Mouse (Mus musculus): ENCODE measurements at regions not wholly inside any gene's neighbourhood (a gene's known extent, or its start where the extent isn't known, plus 50 kb on each side); places are given as distances from the start of the nearest gene placed in this dataset.

DNA sequence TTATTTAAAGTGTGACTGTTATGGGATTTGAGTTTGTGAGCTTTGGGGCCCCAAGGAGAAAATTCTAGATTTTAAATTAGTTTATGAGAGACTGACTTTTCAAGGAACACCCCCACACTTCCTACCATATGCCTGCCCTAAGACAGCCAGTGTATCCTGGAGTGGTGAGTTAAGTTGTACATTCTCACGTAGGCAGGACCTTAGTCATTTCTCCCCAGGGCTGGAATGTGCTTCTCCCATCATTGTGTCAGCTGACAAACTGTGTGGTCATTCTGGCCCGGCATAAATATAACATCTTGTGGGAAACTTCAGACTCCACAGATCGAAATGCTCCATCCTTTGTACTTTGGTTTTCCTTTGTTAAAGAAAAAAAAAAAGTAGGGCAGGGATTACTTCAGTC lies 73.1 kb upstream of the Tfpi start:
- no peak for DNase-seq

DNA sequence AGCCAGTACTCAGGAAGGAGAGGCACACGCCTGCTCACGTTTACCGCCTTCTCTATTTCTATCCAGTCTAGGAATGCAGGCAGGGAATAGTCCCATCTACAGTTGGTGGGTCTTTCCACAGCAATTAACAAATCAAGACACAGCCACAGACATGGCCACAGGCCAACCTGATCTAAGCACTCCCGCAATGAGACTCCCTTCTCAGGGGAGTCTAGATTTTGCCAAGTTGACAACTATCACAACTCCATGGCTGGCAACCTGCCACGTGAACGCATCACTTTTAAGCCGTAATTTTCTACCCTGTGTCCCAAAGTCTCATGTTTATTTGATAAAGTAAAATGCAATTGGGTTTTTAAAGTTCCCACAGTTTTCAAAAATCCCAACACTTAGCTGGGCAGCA lies 72.0 kb upstream of the Tfpi start:
- DNase-seq: peak; percentile 5 to 12

DNA sequence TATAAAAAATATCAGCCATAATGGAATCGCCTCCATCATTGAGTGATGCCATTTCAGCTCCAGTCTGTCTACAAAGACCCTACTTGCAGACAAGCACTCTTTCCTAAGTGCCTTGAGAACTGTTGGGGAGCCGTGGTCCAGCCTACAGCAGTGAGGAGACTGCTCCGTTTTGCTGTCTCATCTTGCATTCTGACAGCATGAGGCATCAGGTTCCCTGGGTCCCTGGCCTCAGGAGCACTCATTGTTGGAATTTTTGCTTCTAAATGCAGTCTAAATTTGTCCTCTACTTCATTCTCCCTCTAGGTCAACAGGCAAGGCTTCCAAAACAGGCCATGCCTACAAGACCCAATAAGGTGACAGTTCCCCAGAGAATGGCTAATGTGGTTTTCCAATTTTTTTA lies 69.1 kb upstream of the Tfpi start:
- DNase-seq: no peak

DNA sequence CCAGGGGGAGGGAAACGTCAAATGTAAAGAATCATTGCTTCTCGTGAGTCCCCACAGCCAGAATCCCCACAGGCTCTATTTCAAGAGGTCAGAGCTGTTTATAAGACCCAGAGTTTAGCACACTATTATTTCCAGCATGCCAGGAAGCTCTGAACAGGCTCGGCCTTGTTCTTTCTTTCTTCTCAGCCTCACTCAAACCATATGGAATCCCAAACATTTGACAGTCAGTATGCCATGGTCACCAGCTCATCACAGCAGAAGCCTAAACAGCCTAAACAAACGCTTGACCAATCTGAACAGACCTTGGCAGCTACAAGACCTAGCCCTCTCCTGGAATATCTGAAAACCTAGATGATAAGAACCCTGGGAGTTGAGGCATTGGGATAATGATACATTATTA lies 68.2 kb upstream of the Tfpi start:
- no peak for DNase-seq

DNA sequence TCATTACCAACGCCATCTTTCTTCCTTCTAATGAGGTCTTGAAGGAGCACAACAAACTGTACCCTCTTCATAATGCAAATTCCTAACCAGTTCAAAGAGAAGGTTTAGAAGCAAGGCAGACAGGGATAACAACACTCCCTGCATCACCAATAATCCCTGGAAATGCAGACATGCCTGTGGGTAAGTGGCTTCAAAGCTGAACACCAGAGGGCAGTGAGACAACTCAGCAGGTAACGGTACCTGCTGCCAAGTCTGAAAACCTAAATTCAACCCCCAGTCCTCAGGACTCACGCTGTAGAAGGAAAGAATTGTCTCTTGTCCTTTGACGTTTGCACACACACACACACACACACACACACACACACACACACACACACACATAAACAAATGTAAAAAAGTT lies 67.6 kb upstream of the Tfpi start:
- DNase-seq: peak; percentile 46 to 47

DNA sequence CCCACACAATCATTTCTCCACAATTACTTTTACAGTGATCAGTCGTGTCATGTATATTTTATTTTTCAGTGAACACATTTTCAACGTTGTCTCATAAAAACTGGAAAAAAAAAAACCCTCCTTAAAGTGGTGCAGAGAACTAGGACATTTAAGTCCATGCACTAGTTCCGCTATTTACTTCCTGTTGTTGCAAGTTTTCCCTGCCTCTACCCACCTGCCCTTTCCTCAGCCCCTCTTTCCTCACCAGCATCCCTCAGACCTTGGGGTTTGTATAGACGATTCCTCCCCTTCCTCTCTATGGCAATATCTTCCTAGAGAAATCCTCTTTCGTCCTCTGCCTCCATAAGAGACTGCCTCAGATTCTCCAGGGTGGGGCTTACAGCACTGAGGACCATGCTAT lies 64.9 kb upstream of the Tfpi start:
- no peak for DNase-seq

DNA sequence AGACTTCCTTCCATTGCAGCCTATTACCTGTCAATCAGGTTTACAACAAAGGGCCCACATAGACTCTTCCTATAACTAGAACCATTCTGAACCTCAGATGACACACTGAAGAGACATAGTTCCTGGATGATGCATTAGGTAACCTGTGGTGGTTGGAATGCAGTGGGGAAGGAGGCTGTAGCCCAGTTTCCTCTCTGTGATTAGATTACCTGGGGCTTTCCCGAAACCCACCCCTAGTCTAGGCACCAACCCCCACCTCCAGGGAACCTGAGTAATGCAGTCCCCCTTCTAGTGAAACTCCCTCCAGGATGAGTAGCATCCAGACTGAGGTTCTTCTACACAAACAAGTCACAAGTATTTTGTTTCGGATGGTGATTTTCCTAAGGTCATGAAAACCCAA lies 62.5 kb upstream of the Tfpi start:
- no peak for DNase-seq

DNA sequence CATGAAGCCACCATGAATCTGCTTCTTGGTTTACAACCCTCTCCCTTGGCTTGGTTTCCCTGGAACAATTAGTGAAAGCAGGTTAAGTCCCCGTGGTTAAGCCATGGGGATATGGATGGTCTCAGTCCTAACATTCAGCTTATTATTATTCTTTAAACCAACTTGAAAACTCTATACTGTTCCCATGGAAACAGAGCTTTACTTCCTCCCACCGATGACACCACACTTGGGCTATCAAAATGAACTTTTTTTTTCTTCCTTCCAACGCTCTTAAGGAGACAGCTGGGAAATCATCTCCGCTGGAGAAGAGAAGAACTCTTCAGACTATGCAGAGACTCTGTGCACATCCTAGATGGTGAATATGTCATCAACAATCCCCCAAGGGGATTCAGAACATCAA lies 61.4 kb upstream of the Tfpi start:
- DNase-seq: no peak

DNA sequence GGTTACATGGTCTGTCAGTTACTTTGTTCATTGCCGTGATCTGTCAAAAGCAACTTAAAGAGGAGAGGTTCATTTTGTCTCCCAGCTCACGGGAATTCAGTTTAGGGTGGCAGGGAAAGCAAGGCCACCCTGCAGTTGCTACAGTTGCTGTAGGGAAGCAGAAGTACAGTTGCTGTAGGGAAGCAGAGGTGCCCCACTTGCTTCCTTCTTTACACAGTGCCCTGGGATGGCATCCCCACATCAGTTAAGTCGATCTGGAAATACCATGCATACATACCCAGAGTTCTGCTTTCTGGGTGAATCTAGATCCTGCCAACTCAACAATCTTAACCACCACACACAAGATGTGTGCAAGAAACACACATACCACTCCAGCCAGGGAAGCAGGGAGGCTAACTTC lies 54.6 kb upstream of the Tfpi start:
- DNase-seq: no peak

DNA sequence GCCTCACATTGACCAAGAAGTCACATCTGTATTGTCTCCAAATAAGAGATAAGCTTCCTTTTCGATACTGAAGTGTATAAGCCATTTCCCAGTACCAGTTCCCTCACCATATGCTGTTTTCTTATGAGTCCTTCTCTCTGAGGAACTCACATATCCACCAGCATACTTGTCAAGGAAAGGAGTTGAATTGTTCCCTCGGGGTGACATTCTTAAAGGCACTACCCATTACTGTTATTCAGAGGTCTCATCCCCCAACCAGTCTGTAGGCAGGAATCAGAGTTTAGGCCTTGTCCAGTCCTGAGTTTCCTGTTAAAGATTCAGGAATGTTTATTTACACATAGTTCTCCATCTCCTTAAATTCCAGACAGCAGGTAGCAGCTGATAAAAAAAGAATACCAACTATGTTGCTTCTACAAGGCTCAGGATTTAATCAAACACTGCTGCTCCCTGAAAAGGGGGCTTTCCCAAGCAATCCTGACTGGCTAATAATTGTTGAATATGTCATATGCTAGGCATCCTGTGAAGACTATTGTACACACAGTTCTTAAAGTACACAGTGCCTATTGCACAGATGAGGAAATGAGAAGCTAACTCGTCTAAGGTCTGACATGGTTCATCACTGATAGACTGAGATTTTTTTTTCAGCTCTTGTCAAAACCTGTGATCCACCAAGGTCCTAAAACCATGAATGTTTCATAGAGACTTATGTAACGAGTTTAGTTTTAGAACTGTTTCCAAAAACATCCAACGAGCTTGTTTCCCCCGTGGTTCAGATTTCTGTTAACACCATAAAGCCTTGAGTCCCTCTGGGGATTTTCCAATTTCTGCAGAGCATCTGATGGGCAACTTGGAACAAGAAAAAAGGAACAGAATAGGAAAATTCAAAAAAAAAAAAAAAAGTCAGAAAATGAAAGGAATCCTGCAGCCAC lies 52.5 kb upstream of the Tfpi start:
- DNase-seq: no peak
